Mouse (Mus musculus) adrenal gland (tissue): ENCODE measurements around the gene Tfcp2l1.

Source experiments
- intact Hi-C: fragments of 180-260 bp; cut with DNase I; formaldehyde crosslinking; loops from one replicate; pipeline ENCODE4 v1.15.1; 2025

Tfcp2l1 gene

DNA sequence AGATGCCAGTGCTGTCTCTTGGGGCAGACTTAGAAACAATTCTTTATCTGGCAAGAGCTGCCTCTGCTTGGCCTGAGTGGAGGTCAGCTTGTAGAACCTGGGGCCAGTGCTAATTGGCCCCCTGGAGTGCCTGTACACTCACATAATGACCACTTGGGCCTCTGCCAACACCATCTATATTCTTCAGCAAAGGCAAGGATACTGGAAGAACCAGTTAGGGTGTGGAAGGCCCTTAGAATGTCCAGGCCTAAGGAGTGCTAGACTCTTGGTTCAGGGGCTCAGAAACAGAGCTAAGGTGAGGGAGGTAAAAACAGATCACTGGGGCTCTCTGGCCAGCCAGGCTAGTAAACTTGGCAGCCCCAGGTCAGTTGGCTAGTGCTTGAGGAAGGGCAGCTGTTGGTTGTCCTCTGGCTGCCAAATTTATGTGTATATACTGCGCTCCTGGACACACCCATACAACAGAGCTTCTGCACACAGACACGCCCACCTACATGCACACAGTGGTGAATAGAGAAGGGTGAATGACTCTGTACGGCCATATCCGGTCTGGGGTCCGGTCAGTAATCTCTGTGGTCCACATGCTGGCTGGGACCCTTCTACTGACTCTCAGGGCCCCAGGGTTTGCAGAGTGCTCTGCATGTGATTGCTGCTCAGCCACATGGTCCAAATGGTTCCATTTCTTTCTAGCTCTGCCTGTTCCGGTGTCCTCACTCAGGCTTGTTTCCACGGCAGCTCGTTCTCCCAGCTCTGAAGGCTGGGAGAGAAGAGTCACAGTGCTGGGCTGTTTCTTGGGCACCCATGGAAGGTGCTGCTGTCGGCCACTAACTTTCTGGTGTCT is 22.4 kb downstream of the Tfcp2l1 start:
- intact Hi-C loops: no loop called here

DNA sequence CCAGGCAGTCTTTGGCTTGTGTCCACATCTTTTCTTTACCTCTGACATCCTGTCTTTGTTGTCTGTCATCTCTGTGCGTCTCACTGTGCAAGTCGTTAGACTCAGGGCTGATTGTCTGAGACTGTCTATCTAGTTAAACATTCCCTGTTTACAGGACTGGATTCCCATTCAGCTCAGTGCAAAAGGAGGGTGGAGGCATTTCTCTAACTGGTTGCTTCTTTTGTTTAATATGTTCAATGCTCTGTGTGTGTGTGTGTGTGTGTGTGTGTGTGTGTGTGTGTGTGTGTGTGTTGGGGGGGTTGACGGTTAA is 23.0 kb downstream of the Tfcp2l1 start:
- intact Hi-C loops: no loop called here

DNA sequence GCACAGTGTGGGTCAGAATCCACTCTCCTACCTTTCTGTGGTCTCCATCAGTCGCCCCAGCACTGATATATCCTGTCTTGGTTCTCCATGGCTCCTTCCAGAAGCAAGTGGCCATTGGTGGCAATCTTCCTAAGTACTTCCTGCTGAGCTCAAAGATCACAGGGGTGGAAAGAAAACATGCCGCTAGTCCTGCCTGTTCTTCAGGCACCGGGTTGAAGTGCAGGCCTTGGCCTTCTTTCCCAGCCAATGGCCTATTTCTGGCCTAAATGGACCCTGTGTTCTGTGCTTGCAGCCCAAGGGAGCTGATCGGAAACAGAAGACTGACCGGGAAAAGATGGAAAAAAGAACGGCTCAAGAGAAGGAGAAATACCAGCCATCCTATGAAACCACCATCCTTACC is 31.0 kb downstream of the Tfcp2l1 start:
- intact Hi-C loops: no loop called here

DNA sequence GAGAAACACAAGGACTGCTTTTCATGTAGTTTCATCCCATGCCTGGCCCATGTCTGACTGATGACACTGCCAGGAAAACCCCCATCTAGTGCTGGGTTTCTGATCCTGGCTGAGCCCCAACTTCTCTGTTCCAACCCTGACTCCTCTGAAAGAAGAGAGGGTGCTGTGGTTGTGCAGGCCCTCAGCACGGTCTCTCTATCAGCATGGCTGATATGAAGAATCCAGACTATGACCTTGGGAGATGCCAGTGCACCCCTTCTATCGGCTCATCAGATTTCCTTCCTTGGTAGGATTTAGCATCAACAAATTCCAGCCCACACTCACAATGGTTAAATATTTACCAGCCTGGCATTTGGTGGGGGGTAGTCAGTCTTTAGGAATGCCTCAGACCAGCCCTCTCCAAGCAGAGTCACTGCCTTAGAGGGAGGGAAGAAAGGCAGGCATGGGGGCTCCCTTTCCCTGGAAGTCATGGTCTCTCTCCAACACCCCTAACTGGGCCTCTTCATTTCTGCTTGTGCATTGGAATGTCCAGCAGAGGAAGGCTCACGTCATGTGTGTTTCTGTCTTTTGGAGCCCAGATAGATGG is 33.2 kb downstream of the Tfcp2l1 start:
- intact Hi-C loops: no loop called here

DNA sequence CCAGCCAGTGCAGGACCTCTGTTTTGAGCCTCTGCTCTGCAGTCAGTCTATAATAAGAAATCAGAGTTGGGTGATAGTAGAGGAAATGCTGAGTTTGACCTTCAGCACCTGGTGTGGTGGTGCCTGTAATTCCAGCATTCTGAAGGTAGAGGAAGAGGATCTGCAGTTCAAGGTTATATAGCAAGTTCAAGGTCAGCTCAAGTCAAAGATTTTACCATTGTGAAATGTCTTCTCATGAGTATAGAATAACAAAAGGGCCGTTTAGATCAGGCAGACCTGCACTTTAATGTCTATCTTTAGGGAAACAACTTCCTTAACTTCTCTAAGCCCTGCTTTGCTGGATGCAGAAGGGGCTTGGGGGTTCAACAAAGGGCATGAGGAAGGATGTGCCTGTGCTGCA is 35.3 kb downstream of the Tfcp2l1 start:
- intact Hi-C loops: no loop called here

DNA sequence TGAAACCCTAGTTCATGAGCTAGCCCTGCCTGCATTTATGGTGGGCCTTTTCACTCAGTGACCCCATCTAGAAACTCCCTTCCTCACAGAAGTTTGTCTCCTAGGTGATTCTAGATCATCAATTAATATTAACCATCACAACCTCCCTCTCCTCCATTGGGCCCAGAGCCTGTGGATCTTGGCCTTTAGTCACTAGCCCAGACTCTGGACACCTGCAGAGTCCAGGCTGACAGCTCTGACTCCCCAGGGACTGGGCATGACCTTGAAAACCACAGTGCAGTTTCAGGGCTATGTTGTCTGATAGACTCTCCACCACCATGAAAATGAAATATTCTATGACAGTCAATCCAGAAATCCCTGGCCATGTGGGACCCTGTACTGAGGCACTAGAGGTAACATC is 39.8 kb downstream of the Tfcp2l1 start:
- intact Hi-C loops: no loop called here

DNA sequence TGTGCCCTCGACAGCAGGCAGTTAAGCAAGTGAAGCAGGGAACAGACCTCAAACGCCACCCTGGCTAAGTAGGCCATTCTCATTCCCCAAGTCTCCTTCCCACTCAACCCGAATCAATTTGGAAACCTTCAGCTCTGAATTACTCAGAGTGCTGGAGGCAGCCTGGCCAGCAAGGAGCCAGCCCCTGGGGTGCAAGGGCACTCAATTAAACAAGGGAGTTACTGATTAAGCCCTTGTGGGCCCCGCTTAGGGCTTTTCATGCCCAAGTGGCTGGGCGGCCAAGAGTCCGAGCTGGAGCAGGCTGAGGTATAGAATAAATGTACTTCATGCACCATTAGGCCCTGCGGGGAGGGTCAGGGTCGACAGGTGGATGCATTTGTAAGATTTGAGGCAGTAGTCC is 44.5 kb downstream of the Tfcp2l1 start:
- intact Hi-C loops: no loop called here

DNA sequence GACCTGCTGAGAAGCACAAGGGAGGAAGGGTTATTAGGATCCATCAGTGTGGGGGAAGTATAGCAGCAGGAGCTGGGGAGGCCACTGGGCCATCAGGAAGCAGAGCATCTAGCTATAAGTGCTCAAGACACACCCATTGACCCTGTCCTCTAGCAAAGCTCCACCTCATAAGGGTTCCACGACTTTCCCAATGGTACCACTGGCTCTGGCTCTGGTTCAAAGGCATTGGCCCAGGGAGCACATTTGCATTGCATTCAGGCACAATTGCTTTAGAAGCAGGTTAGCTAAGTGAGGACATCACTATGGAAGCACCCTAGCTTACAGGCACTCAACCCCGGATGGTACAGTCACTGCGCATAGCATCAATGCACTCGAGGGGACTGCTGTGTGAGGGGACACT is 46.4 kb downstream of the Tfcp2l1 start:
- intact Hi-C loops: no loop called here

DNA sequence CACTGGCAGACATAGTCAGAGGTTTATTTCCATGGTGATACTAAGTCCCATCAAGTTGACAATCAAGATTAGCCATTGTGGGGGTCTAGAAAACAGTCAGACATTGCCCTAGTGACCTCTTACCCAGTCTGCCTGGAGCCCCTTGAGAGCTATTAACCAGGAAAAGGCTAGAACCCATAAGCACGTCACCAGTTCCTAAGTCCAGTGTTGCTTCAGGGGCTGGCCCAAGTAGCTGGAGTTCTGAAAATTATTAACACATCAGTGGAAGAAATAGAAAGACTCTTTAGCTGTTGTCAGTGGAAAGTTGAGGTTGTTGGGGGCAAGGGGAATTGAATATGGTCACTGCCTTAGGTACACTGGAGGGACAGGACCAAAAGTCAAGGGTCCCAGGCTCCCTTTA is 54.2 kb downstream of the Tfcp2l1 start:
- intact Hi-C loops: no loop called here

DNA sequence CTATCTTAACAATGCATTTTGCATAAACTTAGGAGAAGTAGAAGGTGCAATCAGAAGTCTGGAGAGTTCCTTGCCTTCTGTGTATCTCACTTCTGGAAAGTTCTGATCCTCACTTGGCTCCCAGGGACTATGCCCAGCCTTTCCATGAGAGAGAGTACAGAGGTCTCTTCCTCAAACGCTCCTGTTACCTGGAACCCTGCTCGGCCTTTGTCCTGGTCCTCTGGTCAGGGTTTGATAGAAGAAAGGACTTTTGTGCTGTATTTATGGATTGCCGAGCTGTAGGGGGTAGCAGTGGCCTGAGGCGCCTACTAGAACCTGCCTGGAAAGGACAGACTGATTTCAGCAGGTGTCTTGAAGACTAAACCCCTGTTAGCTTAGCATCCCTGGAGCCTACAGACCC is 55.9 kb downstream of the Tfcp2l1 start:
- intact Hi-C loops: no loop called here

DNA sequence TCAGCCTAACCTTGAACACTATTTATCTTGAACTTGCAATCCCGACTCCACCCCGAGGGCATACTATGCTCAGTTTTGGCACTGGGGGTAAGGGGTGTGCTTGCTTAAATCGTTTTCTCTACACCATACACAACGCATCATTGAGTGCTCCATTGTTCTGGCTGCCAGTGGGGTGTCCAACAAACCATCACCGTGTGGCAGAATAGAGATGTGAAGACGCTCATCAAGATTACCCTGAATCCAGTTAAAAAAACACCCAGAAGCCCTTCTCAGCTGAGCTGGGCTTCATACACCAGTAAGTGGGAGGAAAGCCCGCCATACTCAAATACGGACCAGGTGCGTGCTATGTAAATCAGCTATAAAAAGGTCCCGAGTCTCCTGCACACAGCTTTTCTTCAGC is 60.0 kb downstream of the Tfcp2l1 start:
- intact Hi-C loops: no loop called here

DNA sequence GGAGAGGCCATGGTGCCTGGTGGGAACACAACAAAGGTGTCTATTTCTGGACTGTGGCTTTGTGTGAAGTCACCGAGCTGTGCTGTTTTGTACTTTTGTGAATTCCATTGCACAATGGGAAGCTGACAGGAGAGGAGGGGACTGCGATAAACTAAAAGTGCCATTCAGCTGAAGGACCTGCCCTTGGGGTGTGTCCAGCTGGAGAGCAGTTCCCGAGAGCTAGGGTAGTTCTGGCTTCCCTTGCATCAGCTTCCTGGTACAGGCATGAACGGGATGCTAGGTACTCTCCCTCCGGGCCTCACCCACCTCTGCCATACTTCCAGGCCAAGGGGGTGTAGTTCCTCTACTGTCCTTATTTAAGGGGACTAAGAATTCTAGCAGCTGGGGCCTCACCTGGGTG is 62.1 kb downstream of the Tfcp2l1 start:
- intact Hi-C loops: no loop called here

DNA sequence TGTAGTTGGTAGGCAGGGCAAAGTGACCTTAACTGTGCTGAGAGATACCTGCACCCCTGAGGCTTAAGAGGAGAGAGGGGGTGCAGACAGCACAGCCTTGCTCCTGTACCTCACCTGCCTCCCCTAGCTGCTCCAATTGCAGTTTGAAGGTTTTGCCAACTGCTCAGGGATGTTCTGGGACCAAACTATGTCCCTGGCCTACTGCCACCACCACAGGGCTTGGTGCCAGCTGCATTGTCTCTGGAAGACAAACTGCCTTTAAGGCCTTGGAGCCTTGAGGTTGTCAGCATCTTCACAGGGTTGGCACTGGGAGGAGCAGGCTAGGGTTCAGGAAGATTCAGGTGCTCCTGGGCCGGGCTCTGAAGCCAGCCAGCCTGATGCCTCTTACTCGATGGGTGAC is 66.7 kb downstream of the Tfcp2l1 start:
- intact Hi-C loops: no loop called here

DNA sequence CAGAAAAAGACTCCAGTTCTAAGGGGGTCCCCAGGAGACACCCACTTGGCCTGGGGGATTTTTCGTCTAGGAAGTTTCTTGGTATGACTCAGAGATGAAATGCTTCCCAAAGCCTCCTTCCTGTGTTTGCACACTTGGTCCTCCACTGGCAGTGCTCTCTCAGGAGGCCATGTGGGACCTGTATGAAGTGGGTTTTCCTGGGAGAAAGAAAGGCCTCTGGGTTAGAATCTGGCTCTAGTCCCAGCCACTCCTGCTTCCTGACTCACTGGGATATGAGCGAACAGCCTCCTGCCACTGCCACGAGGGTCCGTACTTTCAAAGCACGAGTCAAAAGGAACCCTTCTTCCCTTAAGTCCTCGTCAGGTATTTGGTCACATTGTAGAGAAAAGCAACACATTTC is 70.2 kb downstream of the Tfcp2l1 start:
- intact Hi-C loops: no loop called here

DNA sequence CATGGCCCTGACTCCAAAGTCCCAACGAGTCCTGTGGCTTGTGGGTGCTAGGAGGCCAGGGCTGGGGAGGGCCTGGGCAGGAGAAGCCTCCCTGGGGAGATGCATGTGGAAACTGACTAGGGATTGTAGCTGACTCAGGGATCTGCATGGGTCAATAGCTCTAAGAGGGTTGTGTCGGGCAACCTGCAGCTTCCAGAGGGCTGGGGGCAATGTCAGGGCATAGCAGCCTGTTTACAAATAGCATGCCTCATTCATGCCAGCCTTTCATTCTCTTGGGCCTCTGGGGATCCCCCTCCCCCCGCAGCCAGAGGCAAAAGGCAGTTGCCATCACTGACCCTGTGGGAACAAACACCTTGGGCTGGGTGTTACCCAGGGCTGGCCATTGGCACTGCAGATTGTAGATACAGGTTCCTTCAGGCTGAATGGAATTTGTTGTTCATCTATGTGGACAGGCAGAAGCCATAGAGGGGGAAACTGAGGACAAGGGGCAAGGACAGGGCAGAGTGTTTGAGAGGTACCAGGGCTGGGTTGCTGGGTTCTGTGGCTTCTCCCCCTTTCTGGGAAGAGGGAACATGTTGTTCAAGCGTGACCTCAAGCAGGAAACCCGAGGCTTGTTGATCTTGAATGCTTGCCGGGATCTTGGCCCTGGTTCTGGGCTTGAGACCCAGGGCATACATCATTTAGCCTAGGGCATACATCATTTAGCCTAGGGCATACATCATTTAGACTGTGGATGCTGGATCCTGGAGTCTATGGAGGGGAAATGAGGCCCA is 71.6 kb downstream of the Tfcp2l1 start:
- intact Hi-C loops: no loop called here

DNA sequence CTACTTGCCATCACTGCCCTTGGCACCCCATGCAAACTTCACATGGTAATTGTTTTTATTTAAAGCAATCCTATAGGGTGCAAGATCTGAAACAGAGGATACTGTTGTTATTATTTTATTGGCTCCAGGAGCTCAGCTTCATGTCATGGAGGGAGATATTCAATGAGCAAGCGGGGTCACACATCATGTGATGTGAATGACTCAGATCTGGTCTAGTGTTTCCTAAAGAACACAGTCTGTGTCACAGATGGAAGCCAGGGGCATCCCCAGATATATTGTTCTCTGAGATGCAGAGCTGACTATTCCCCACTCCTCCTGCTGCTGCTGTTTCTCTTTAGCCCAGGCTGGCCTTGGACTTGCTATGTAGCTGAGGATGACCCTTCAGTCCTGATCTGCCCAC is 72.2 kb downstream of the Tfcp2l1 start:
- intact Hi-C loops: no loop called here

DNA sequence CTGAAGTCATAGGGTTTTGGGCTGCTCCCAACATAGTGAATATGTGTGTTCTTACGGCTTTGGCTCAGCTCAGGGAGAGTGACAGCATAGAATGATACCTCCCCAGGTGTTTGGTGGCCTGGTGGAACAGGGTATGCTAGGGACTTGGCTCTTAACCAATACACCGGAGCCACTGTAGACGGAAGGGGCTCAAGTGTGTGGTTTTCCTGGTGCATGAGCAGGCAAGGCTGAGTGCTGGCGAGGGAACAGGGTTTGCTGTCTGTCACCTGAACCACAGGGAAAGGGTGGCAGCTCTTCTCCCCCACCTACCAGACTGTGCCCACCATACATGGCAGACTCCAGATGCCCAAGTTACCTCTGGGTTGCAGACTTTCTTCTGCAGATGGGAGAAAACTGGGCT is 83.9 kb downstream of the Tfcp2l1 start:
- intact Hi-C loops: no loop called here

DNA sequence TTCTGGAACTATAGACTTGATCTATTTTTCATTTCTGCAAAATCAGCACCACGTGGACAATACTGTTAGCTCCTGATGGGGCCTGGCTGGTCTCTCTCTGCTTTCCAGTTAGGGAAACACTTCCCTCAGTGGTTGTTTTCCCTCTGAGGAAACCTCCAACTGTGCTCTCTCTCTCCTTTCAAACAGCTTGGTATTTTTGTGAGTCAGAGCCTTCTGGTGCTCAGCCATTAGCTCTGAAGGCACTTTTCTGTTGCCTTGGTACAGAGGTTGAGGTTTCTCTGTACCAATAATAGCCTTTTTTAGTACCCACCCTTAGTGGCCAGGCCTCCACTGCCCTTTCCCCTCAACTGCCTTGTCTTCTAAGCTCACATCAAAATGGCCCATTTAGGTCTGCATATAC is 88.5 kb downstream of the Tfcp2l1 start:
- intact Hi-C loops: no loop called here

DNA sequence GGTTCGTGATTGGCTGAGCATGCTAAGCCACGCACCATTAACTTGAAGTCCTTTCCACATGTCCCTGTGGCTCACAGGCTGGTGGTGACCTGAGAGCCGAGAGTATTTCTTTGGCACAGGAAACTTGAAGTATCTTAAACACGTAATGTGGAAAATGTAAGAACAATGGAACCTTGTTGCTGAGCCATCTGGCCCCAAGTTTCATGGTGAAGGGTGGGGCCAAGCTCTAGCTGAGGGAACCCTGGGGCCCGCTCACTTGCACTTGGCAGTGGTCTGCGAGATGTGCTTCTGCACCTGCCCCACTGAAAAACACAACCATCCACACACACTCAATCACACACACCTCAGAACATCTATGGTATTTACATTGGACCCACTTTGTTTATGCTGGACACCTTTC is 90.3 kb downstream of the Tfcp2l1 start:
- intact Hi-C loops: no loop called here

DNA sequence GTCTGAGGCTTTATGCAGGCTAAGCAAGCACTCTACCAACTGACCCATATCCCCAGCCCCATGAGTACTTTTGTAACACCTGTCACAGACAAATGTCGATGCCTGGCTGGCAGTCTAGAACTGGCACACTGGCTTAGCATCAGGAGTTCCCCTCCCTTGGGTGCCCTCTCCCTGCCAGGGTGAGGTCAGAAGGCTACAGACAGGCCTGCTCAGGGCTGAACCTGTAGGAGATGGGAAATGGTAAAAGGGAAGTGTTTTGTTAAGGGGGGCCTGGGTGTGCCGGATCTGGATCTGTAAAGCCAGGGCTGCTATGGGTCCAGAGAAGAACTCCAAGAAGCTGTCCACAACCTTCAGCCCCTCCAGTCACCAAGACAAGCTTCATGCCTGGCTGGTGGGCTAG is 92.0 kb downstream of the Tfcp2l1 start:
- intact Hi-C loops: no loop called here

DNA sequence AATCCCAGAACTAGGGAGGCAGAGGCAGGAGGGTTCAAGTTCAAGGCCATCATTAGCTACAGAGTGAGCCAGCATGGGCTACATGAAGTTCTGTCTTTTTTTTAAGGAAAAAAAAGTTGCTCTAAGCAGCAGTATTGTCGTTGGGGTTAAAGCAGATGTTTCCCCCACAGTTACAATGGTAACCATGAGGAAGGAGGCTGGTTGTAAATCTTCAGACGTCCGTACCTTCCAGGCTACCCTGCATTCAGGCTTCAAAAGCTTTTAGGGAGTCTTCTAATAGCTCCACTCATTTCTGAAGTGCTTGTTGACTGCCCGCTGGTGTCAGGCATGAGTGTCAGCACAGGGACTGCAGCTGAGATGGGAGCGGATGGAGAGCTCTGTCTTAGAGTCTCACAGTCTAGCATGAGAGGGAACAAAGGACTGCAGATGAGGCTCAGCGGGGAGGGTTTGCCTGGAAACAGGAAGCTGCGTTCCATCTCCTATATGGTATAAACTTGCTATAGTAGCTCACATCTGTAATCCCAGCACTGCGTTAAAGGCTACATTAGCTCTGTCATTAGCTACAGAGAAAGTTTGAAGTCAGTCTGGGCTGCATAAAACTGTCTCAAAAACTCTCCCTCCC is 92.8 kb downstream of the Tfcp2l1 start:
- intact Hi-C loops: no loop called here

DNA sequence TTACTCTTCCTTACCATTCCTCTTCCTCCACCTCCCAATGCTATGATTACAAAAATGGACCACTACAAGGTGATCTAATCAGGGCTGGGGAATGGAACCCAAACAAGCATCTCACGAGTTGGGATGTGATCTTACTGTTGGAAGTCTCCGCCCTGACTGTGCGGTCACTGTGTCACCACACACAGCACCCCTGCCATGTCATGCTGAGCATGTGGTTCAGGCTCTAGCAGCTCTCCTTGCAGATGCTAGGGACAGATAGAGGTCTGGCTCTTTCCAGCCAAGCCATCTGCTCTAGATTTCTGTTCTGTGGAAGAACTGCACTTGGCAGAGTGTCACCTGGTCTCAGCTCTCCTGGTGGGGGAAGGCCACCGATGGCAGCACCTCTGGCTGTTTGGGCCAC is 99.3 kb downstream of the Tfcp2l1 start:
- intact Hi-C loops: no loop called here
